Mouse (Mus musculus): ENCODE data around the gene Smim6. TPM values are rescaled to one million over a fixed set of nuclear protein-coding genes. Genes with fewer than 3 reads are reported as not detected.

Gene Smim6
- polyA plus RNA-seq, 1 experiment from 2014 or later: 57.0 TPM

- no peak overlapping the region for H3K4me2 ChIP-seq (ENCODE audit: low read depth, low read length)
- WGBS: 74% methylated on average over 8 of the region's 8 CpGs
- no peak overlapping the region for H3K4me3 ChIP-seq (replicated peaks; ENCODE audit: low read length)
- H3K36me3 ChIP-seq (ENCODE audit: control insufficient read depth, insufficient read depth, low read length): 0 out of 2 replicates have a peak, but pooled peaks cover 14% of the 10 kb centered on the region
- no peaks in the 10 kb centered on the region for H3K4me1 ChIP-seq (ENCODE audit: control insufficient read depth, insufficient read depth, low read length)
- H3K9me3 ChIP-seq (replicated peaks; ENCODE audit: control insufficient read depth, low read length): no peaks in the 10 kb centered on the region
- ATAC-seq (ENCODE audit: insufficient read depth, low FRiP score): peak; percentile 41; the same call in 1 of the 2 replicates
- H3K27ac ChIP-seq (ENCODE audit: low read length): peak overlapping the region; percentile 72
- H3K9ac ChIP-seq (ENCODE audit: low read length): peak overlapping the region; percentile 36
- no peaks in the 10 kb centered on the region for H3K27me3 ChIP-seq (ENCODE audit: control insufficient read depth, insufficient read depth, low read length)
Observed at GRCm38 (mm10) chr11:115945247-115945646, 33.4 kb downstream of the Smim6 start.

DNA sequence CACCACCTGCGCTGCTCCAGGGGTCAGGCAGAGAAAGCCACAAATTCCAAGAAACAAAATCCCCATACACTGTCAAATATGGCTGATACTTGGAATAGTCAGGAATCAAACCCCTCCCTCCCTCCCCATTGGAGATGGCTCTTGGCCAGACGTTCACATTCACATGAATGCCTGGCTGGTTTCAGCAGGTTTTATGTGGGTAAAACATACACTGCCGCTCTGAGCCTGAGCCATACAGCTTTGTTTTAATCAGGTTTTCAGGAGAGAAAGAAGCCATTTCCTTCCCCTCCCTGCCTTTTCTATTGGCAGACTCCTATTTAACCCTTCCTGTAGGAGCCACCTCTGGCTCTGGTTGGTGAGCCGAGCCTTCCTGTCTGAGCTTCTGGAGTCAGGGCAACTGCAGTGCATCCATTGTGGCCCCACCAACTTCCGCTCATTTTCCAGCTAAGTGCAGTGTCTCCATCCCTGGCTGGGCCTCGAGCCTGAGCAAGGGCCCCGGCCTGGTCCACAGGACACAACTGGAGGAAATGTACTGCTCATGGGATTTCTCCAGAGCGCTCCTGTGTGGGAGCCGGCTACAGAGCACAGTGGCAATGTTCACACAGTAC, 34.5 kb downstream of the Smim6 start:
- no peak overlapping the region for H3K4me3 ChIP-seq (replicated peaks; ENCODE audit: low read length)
- no peak overlapping the region for H3K9ac ChIP-seq (ENCODE audit: low read length)
- no peak overlapping the region for H3K4me2 ChIP-seq (ENCODE audit: low read depth, low read length)
- peak overlapping the region; percentile 72 for H3K27ac ChIP-seq (ENCODE audit: low read length)
- no peaks in the 10 kb centered on the region for H3K4me1 ChIP-seq (ENCODE audit: control insufficient read depth, insufficient read depth, low read length)
- H3K9me3 ChIP-seq (replicated peaks; ENCODE audit: control insufficient read depth, low read length): no peaks in the 10 kb centered on the region
- WGBS: 72% methylated on average over 9 of the region's 9 CpGs
- H3K27me3 ChIP-seq (ENCODE audit: control insufficient read depth, insufficient read depth, low read length): no peaks in the 10 kb centered on the region
- 0 out of 2 replicates have a peak, but pooled peaks have one; percentile 26 for ATAC-seq (ENCODE audit: insufficient read depth, low FRiP score)
- 0 out of 2 replicates have a peak, but pooled peaks cover 8% of the 10 kb centered on the region for H3K36me3 ChIP-seq (ENCODE audit: control insufficient read depth, insufficient read depth, low read length)

DNA sequence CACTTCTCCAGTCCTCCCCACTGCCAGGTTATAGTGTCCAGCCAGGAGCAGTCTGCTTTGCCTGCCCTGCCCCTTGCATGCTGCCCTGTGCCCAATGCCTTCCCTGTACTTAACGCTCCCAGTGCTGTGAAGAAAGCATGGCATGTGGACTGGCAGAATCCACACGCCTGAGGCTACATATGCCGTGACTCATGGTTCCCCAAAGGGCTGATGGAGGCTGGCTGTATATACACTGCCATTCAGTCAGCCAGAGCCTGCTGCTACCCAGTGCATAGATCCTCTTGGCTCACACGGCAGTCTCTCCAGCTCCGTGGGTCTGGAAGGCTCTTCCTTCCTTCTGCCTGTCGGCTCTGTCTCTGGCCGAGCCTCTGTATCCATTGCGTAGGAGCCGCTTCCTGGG, 36.5 kb downstream of the Smim6 start:
- H3K4me1 ChIP-seq (ENCODE audit: control insufficient read depth, insufficient read depth, low read length): no peaks in the 10 kb centered on the region
- H3K4me2 ChIP-seq (ENCODE audit: low read depth, low read length): no peak overlapping the region
- WGBS: 89% methylated on average over 9 of the region's 9 CpGs
- no peaks in the 10 kb centered on the region for H3K9me3 ChIP-seq (replicated peaks; ENCODE audit: control insufficient read depth, low read length)
- H3K9ac ChIP-seq (ENCODE audit: low read length): no peak overlapping the region
- no peak for ATAC-seq (ENCODE audit: insufficient read depth, low FRiP score)
- H3K27ac ChIP-seq (ENCODE audit: low read length): no peak overlapping the region
- 0 out of 2 replicates have a peak, but pooled peaks cover 8% of the 10 kb centered on the region for H3K36me3 ChIP-seq (ENCODE audit: control insufficient read depth, insufficient read depth, low read length)
- no peaks in the 10 kb centered on the region for H3K27me3 ChIP-seq (ENCODE audit: control insufficient read depth, insufficient read depth, low read length)
- no peak overlapping the region for H3K4me3 ChIP-seq (replicated peaks; ENCODE audit: low read length)

- H3K4me2 ChIP-seq (ENCODE audit: low read depth, low read length): no peak overlapping the region
- 86% methylated on average over 2 of the region's 2 CpGs for WGBS
- H3K4me3 ChIP-seq (replicated peaks; ENCODE audit: low read length): no peak overlapping the region
- 0 out of 2 replicates have a peak, but pooled peaks cover 8% of the 10 kb centered on the region for H3K36me3 ChIP-seq (ENCODE audit: control insufficient read depth, insufficient read depth, low read length)
- no peak overlapping the region for H3K27ac ChIP-seq (ENCODE audit: low read length)
- ATAC-seq (ENCODE audit: insufficient read depth, low FRiP score): no peak
- no peaks in the 10 kb centered on the region for H3K9me3 ChIP-seq (replicated peaks; ENCODE audit: control insufficient read depth, low read length)
- H3K4me1 ChIP-seq (ENCODE audit: control insufficient read depth, insufficient read depth, low read length): no peaks in the 10 kb centered on the region; the same call in 1 of the 2 replicates
- H3K9ac ChIP-seq (ENCODE audit: low read length): no peak overlapping the region
- H3K27me3 ChIP-seq (ENCODE audit: control insufficient read depth, insufficient read depth, low read length): no peaks in the 10 kb centered on the region
Observed at GRCm38 (mm10) chr11:115950719-115951118, 38.9 kb downstream of the Smim6 start.

DNA sequence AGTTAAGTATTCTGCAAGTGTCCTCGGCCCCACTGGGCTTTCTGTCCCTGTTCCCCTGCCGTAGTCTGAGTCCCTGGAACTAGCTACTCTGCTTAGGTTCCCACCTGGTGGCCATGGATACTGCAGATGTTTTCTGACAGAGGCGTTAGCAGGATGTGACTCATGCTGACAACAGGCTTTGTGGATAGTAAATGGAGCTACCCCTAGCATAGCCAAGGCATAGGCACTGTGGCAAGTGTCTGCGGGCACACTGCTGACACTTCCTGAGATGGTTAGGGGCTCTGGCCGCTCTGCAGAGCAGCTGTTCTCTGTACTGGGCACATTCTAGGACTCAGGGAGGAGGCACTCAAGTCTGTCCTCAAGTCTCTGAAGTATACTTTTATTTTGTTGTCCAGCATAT, 42.9 kb downstream of the Smim6 start:
- 70% methylated on average over 5 of the region's 5 CpGs for WGBS
- Histone ChIP-seq H3K27ac (ENCODE audit: low read length) (peak overlapping the region; percentile 91), H3K4me2 (ENCODE audit: low read depth, low read length) (no peak overlapping the region), H3K4me3 (replicated peaks; ENCODE audit: low read length) (no peak overlapping the region), H3K4me1 (ENCODE audit: control insufficient read depth, insufficient read depth, low read length) (peaks cover 5% of the 10 kb centered on the region; the same call in 1 of the 2 replicates), H3K36me3 (ENCODE audit: control insufficient read depth, insufficient read depth, low read length) (peaks cover 13% of the 10 kb centered on the region; the same call in 1 of the 2 replicates), H3K9ac (ENCODE audit: low read length) (no peak overlapping the region), H3K9me3 (replicated peaks; ENCODE audit: control insufficient read depth, low read length) (no peaks in the 10 kb centered on the region), H3K27me3 (ENCODE audit: control insufficient read depth, insufficient read depth, low read length) (no peaks in the 10 kb centered on the region)
- peak; percentile 35; the same call in 1 of the 2 replicates for ATAC-seq (ENCODE audit: insufficient read depth, low FRiP score)

GRCm38 (mm10) chr11:115955195-115955858, 43.5 kb downstream of the Smim6 start:
- ATAC-seq (ENCODE audit: insufficient read depth, low FRiP score): peak; percentile 70; the same call in 1 of the 2 replicates
- Histone ChIP-seq H3K9ac (ENCODE audit: low read length) (0 out of 2 replicates have a peak overlapping the region, but pooled peaks have one; percentile 3), H3K4me1 (ENCODE audit: control insufficient read depth, insufficient read depth, low read length) (peaks cover 5% of the 10 kb centered on the region; the same call in 1 of the 2 replicates), H3K4me3 (replicated peaks; ENCODE audit: low read length) (no peak overlapping the region), H3K4me2 (ENCODE audit: low read depth, low read length) (no peak overlapping the region), H3K9me3 (replicated peaks; ENCODE audit: control insufficient read depth, low read length) (no peaks in the 10 kb centered on the region), H3K27me3 (ENCODE audit: control insufficient read depth, insufficient read depth, low read length) (no peaks in the 10 kb centered on the region), H3K36me3 (ENCODE audit: control insufficient read depth, insufficient read depth, low read length) (peaks cover 13% of the 10 kb centered on the region; the same call in 1 of the 2 replicates), H3K27ac (ENCODE audit: low read length) (peak overlapping the region; percentile 91)
- WGBS: 59% methylated on average over 10 of the region's 10 CpGs

- no peak overlapping the region for H3K9ac ChIP-seq (ENCODE audit: low read length)
- H3K9me3 ChIP-seq (replicated peaks; ENCODE audit: control insufficient read depth, low read length): no peaks in the 10 kb centered on the region
- no peaks in the 10 kb centered on the region for H3K27me3 ChIP-seq (ENCODE audit: control insufficient read depth, insufficient read depth, low read length)
- ATAC-seq (ENCODE audit: insufficient read depth, low FRiP score): peak; percentile 34; the same call in 1 of the 2 replicates
- H3K4me1 ChIP-seq (ENCODE audit: control insufficient read depth, insufficient read depth, low read length): peaks cover 5% of the 10 kb centered on the region; the same call in 1 of the 2 replicates
- peak overlapping the region; percentile 71 for H3K27ac ChIP-seq (ENCODE audit: low read length)
- H3K36me3 ChIP-seq (ENCODE audit: control insufficient read depth, insufficient read depth, low read length): peaks cover 23% of the 10 kb centered on the region; the same call in 1 of the 2 replicates
- no peak overlapping the region for H3K4me3 ChIP-seq (replicated peaks; ENCODE audit: low read length)
- H3K4me2 ChIP-seq (ENCODE audit: low read depth, low read length): no peak overlapping the region
- WGBS: 52% methylated on average over 4 of the region's 4 CpGs
Observed at GRCm38 (mm10) chr11:115956453-115956852, 44.6 kb downstream of the Smim6 start.

GRCm38 (mm10) chr11:115957971-115958370, 46.2 kb downstream of the Smim6 start:
- peak overlapping the region; percentile 71 for H3K27ac ChIP-seq (ENCODE audit: low read length)
- H3K4me2 ChIP-seq (ENCODE audit: low read depth, low read length): no peak overlapping the region
- H3K4me1 ChIP-seq (ENCODE audit: control insufficient read depth, insufficient read depth, low read length): peaks cover 5% of the 10 kb centered on the region; the same call in 1 of the 2 replicates
- ATAC-seq (ENCODE audit: insufficient read depth, low FRiP score): no peak
- H3K9me3 ChIP-seq (replicated peaks; ENCODE audit: control insufficient read depth, low read length): no peaks in the 10 kb centered on the region
- no peaks in the 10 kb centered on the region for H3K27me3 ChIP-seq (ENCODE audit: control insufficient read depth, insufficient read depth, low read length)
- 54% methylated on average over 7 of the region's 7 CpGs for WGBS
- H3K9ac ChIP-seq (ENCODE audit: low read length): no peak overlapping the region
- H3K4me3 ChIP-seq (replicated peaks; ENCODE audit: low read length): no peak overlapping the region
- H3K36me3 ChIP-seq (ENCODE audit: control insufficient read depth, insufficient read depth, low read length): peaks cover 22% of the 10 kb centered on the region

GRCm38 (mm10) chr11:115959018-115959417, 47.2 kb downstream of the Smim6 start:
- Histone ChIP-seq H3K9me3 (replicated peaks; ENCODE audit: control insufficient read depth, low read length) (no peaks in the 10 kb centered on the region), H3K4me3 (replicated peaks; ENCODE audit: low read length) (no peak overlapping the region), H3K27ac (ENCODE audit: low read length) (no peak overlapping the region), H3K9ac (ENCODE audit: low read length) (no peak overlapping the region), H3K27me3 (ENCODE audit: control insufficient read depth, insufficient read depth, low read length) (no peaks in the 10 kb centered on the region), H3K4me2 (ENCODE audit: low read depth, low read length) (no peak overlapping the region), H3K4me1 (ENCODE audit: control insufficient read depth, insufficient read depth, low read length) (peaks cover 5% of the 10 kb centered on the region; the same call in 1 of the 2 replicates), H3K36me3 (ENCODE audit: control insufficient read depth, insufficient read depth, low read length) (peaks cover 26% of the 10 kb centered on the region)
- 96% methylated on average over 9 of the region's 9 CpGs for WGBS
- no peak for ATAC-seq (ENCODE audit: insufficient read depth, low FRiP score)

Data from stomach, embryonic 16.5 days (tissue).